12 mouse cellular contexts compared by ENCODE assay signal in genomic region chr12:118042196-118042595, GRCm38 (mm10).
DNase-seq lines count a peak whose midpoint lies in the region.
"Had no signal": no experiment of that assay in that cellular context is flagged by ENCODE, and none has a peak within 500 bp of the region (broad histone marks: within the 10 kb centered on the region; RNA-seq: fewer than 3 reads in every experiment).

No protein-coding gene starts in this region.

- peak; percentile 67 for DNase-seq in gastrocnemius, adult 18-20 months (ENCODE audit: low spot score)
- no peak for DNase-seq in gastrocnemius, postnatal 10 days
- DNase-seq in layer of hippocampus, adult 9-11 months, result peak; percentile 11
- DNase-seq in layer of hippocampus, adult 9-10 months (ENCODE audit: low spot score), result no peak
- DNase-seq in cerebellum, adult 9-10 months, result peak; percentile 93
- DNase-seq in telencephalon, adult 2 months (ENCODE audit: low read depth, low spot score), result peak; percentile 11
- DNase-seq in yolk sac, embryonic 10.5 days (ENCODE audit: low spot score), result no peak
- DNase-seq: adrenal gland, postnatal 10 days; kidney, adult 2 months; kidney, postnatal 36 days; liver, postnatal 0 days; thymus, postnatal 4 days had no signal

Comparison
In these comparisons a context has a peak if more than half of its experiments do, and no peak if none do; other contexts are left out.
1. DNase-seq: peak in gastrocnemius, adult 18-20 months (single experiment), layer of hippocampus, adult 9-11 months (single experiment), cerebellum, adult 9-10 months (single experiment) and telencephalon, adult 2 months (single experiment); none in gastrocnemius, postnatal 10 days (single experiment), layer of hippocampus, adult 9-10 months (single experiment) and yolk sac, embryonic 10.5 days (single experiment).